Mouse (Mus musculus) megakaryocyte, adult 5-6 weeks (primary cell): ENCODE data around the gene Kdm4b. TPM values are rescaled to one million over a fixed set of nuclear protein-coding genes. Genes with fewer than 3 reads are reported as not detected.

Experiments
- ATAC-seq: 2 replicates; pipeline ENCODE4 v1.8.0; 2016; ENCODE audit warnings: mild to moderate bottlenecking, inconsistent platforms; ENCODE audit not compliant: poor library complexity, severe bottlenecking
- total RNA-seq, 2 experiments: library from RNA; stranded (forward) in 1 of 2; stranded (reverse) in 1 of 2; fragments of 153-499, 151-499 nt in 1 of 2; fragments of 221-1000, 200-1000 nt in 1 of 2; gene quantifications; 2 replicates each; pipeline versions ENCODE4 v1.2.3 to v1.2.4; 2015 to 2017

Kdm4b gene
- total RNA-seq, 2 experiments from 2014 or later = 6.7 to 8.0 TPM

GRCm38 (mm10) chr17:56380286-56380685 lies 54.4 kb downstream of the Kdm4b start:
- no peak for ATAC-seq

- ATAC-seq = no peak
Observed at GRCm38 (mm10) chr17:56381183-56381582, 55.3 kb downstream of the Kdm4b start.

- no peak for ATAC-seq
Observed at GRCm38 (mm10) chr17:56382997-56383396, 57.1 kb downstream of the Kdm4b start.

GRCm38 (mm10) chr17:56384903-56385302 lies 59.0 kb downstream of the Kdm4b start:
- no peak for ATAC-seq

- ATAC-seq = no peak
Observed at GRCm38 (mm10) chr17:56387612-56388011, 61.8 kb downstream of the Kdm4b start.

GRCm38 (mm10) chr17:56393238-56393637 lies 67.4 kb downstream of the Kdm4b start:
- ATAC-seq = no peak

GRCm38 (mm10) chr17:56393889-56394288 lies 68.0 kb downstream of the Kdm4b start:
- ATAC-seq = no peak

GRCm38 (mm10) chr17:56396051-56396450 lies 70.2 kb downstream of the Kdm4b start:
- no peak for ATAC-seq

GRCm38 (mm10) chr17:56400221-56400620 lies 74.4 kb downstream of the Kdm4b start:
- ATAC-seq = no peak

- ATAC-seq = no peak
Observed at GRCm38 (mm10) chr17:56401051-56401521, 75.2 kb downstream of the Kdm4b start.

- ATAC-seq = no peak
Observed at GRCm38 (mm10) chr17:56405341-56405740, 79.5 kb downstream of the Kdm4b start.

GRCm38 (mm10) chr17:56405856-56406840 lies 80.3 kb downstream of the Kdm4b start:
- ATAC-seq = peak; percentile 63

- no peak for ATAC-seq
Observed at GRCm38 (mm10) chr17:56406878-56407277, 81.0 kb downstream of the Kdm4b start.

GRCm38 (mm10) chr17:56407379-56407778 lies 81.5 kb downstream of the Kdm4b start:
- no peak for ATAC-seq

GRCm38 (mm10) chr17:56408965-56409625 lies 83.2 kb downstream of the Kdm4b start:
- ATAC-seq = no peak

GRCm38 (mm10) chr17:56409759-56410158 lies 83.9 kb downstream of the Kdm4b start:
- no peak for ATAC-seq

- ATAC-seq = no peak
Observed at GRCm38 (mm10) chr17:56411437-56411836, 85.6 kb downstream of the Kdm4b start.

GRCm38 (mm10) chr17:56413113-56413512 lies 87.3 kb downstream of the Kdm4b start:
- no peak for ATAC-seq

GRCm38 (mm10) chr17:56414785-56415184 lies 88.9 kb downstream of the Kdm4b start:
- no peak for ATAC-seq

GRCm38 (mm10) chr17:56418304-56418703 lies 92.4 kb downstream of the Kdm4b start:
- ATAC-seq = no peak

- no peak for ATAC-seq
Observed at GRCm38 (mm10) chr17:56420022-56420421, 94.2 kb downstream of the Kdm4b start.
